Mouse (Mus musculus) liver, embryonic 14.5 days (tissue): ENCODE data around the gene Taar9.
"Not testable (repeated sequence)": the region's sequence is repeated elsewhere in the genome, so short reads cannot be mapped to it uniquely, and the experiment has no call there.

ENCODE experiments used
- CTCF ChIP-seq: IDR thresholded peaks from 2 replicates; pipeline ENCODE4 v1.5.1; 2016; ENCODE audit warnings: antibody characterized with exemption, low read depth, control low read depth
- EP300 ChIP-seq: IDR thresholded peaks from 2 replicates; pipeline ENCODE4 v1.6.1; 2016; ENCODE audit warnings: antibody characterized with exemption, low read depth

DNA sequence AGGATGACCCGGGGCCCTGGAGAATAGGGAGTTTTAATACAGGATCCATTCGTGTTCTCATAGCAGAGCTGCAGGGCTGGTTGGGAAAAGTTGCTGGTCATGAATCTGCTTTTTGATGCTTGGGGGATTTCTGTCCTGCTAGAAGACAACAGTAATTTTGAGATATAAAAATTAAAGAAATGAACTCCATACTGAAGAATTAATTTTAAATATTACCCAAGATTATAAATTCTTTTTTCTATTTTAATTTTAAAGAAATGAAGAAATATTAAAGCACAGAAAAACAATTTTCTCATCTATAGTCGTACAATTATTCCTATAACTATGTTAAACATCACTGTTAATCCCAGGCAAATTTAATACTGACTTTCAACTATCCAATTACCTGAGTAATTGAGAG, 7.5 kb downstream of the Taar9 start, which contains the start of gene Taar8c:
- TF ChIP-seq CTCF, EP300: not testable (repeated sequence)
